Comparison of ENCODE assay signal across 18 mouse cellular contexts in the genomic region with DNA sequence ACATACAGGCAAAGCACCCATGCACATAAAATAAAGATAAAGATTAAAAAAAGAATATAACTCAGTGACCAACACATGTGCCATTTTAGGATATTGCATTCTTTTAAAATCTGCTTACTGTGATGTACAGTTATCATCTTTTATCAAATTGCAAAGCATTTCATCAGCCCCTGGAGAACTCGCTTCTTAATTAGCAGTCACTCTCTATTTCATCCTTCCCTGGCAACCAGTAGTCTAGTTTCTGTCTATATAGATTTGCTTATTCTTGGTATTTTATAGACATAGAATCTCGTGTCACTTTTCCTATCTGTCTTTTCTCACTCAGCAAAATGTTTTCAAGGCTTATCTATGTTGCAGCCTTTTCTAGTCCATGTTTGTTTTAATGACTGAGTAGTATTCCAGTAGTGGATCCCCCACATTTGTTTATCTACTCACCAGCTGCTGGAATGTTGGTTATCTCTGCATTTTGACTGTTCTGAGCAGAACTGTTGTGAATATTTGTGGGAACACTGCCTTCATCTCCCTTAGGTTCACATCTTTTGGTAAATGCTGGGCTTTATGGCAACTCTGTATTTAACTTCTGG. TPM values are rescaled to one million over a fixed set of nuclear protein-coding genes. Genes with fewer than 3 reads are reported as not detected.
DNase-seq lines count a peak whose midpoint lies in the region; ATAC-seq and TF ChIP-seq lines count a peak whose summit lies in the region.
"Had no signal": no experiment of that assay in that cellular context is flagged by ENCODE, and none has a peak within 500 bp of the region (broad histone marks: within the 10 kb centered on the region; RNA-seq: fewer than 3 reads in every experiment).

No protein-coding gene starts in this region.

- DNase-seq in G1E (ENCODE audit: low spot score): no peak
- DNase-seq in MEL (ENCODE audit: low read depth, low spot score): peak; percentile 51
- DNase-seq in embryo, embryonic 10.5 days (ENCODE audit: low spot score): no peak
- DNase-seq: adrenal gland, adult 2 months; adrenal gland, adult 8-10 months; adrenal gland, postnatal 10 days; adrenal gland, postnatal 14 days; adrenal gland, postnatal 25 days; adrenal gland, postnatal 36 days; B cell, adult 2 months; cerebellum, adult 11 months; cerebellum, adult 11-12 months; cerebellum, adult 18-20 months; cerebellum, adult 2 months; cerebellum, adult 8-10 months had no signal

- H3K4me3 ChIP-seq in G1E (ENCODE audit: low read depth, low read length) (no peak overlapping the region), MEL (ENCODE audit: control insufficient read depth in 1 of 2, insufficient read depth in 1 of 2, low read depth in 2 of 2, low read length in 2 of 2) (no peak overlapping the region)
- no peak overlapping the region for H3K4me3 ChIP-seq in midbrain, embryonic 15.5 days

- H3K79me2 ChIP-seq in MEL (ENCODE audit: control insufficient read depth, insufficient read depth, low read length, poor library complexity): no peaks in the 10 kb centered on the region

- peak overlapping the region; percentile 87 for H3K27ac ChIP-seq in MEL (ENCODE audit: control insufficient read depth, low read depth, low read length)
- H3K27ac ChIP-seq in midbrain, embryonic 15.5 days: no peak overlapping the region

- whole genome bisulfite sequencing in midbrain, embryonic 15.5 days: 90% methylated on average over 2 of the region's 2 CpGs

- H3K36me3 ChIP-seq in G1E (replicated peaks) (peaks cover 13% of the 10 kb centered on the region), MEL (ENCODE audit: control insufficient read depth in 1 of 2, insufficient read depth in 2 of 2, low read length in 2 of 2) (peaks cover 0 to 16% of the 10 kb centered on the region in 2 experiments; a peak in 2 of 4 replicates)
- H3K36me3 ChIP-seq in midbrain, embryonic 15.5 days (replicated peaks): no peaks in the 10 kb centered on the region

- H3K4me2 ChIP-seq in midbrain, embryonic 15.5 days: no peak overlapping the region

- H3K9me3 ChIP-seq in G1E (replicated peaks) (no peaks in the 10 kb centered on the region), MEL (replicated peaks; ENCODE audit: insufficient read depth, low read length) (no peaks in the 10 kb centered on the region)
- no peaks in the 10 kb centered on the region for H3K9me3 ChIP-seq in midbrain, embryonic 15.5 days

- peak; percentile 82 for ATAC-seq in G1E (ENCODE audit: extremely low read depth, insufficient number of reproducible peaks, low FRiP score, poor library complexity, severe bottlenecking)
- no peak for ATAC-seq in midbrain, embryonic 15.5 days (replicated peaks)
- ATAC-seq: Patski had no signal

- TF ChIP-seq POLR2A in MEL (IDR thresholded peaks at IDR 0.05; ENCODE audit: control insufficient read depth in 1 of 2, insufficient read depth in 1 of 2, low read depth in 1 of 2, low read length in 2 of 2, poor library complexity in 1 of 2): no peak

- H3K27me3 ChIP-seq in G1E (ENCODE audit: insufficient read depth, low read length) (no peaks in the 10 kb centered on the region), MEL (ENCODE audit: control insufficient read depth in 1 of 2, insufficient read depth in 2 of 2, low read length in 2 of 2) (no peaks in the 10 kb centered on the region)
- no peaks in the 10 kb centered on the region for H3K27me3 ChIP-seq in midbrain, embryonic 15.5 days (replicated peaks)
- H3K27me3 ChIP-seq: CH12.LX, Patski had no signal

- no peak for TF ChIP-seq RAD21 in MEL (IDR thresholded peaks at IDR 0.05; ENCODE audit: low read depth, low read length)

- peak overlapping the region; percentile 30; the same call in 1 of the 2 replicates for H3K9ac ChIP-seq in MEL (ENCODE audit: control insufficient read depth, low read depth, low read length, poor library complexity, severe bottlenecking)
- no peak overlapping the region for H3K9ac ChIP-seq in midbrain, embryonic 15.5 days

- TF ChIP-seq CTCF in G1E (IDR thresholded peaks at IDR 0.05; ENCODE audit: low read depth, low read length): no peak
- TF ChIP-seq CTCF in MEL (IDR thresholded peaks at IDR 0.05 in 2 of 3, conservative IDR thresholded peaks at IDR 0.05 in 1 of 3; ENCODE audit: control insufficient read depth in 1 of 3, insufficient read depth in 1 of 3, low read depth in 2 of 3, low read length in 3 of 3, poor library complexity in 1 of 3, severe bottlenecking in 1 of 3): no peak

- H3K4me1 ChIP-seq in G1E (ENCODE audit: insufficient read depth, low read depth, low read length): peaks cover 7% of the 10 kb centered on the region; the same call in 1 of the 2 replicates
- H3K4me1 ChIP-seq in MEL (ENCODE audit: control insufficient read depth in 1 of 2, insufficient read depth in 2 of 2, low read length in 2 of 2): peaks cover 7 to 11% of the 10 kb centered on the region in 2 experiments; a peak in 3 of 4 replicates
- H3K4me1 ChIP-seq in midbrain, embryonic 15.5 days: no peaks in the 10 kb centered on the region

- peak; percentile 36 to 63; a peak in 2 of 4 replicates for TF ChIP-seq EP300 in MEL (IDR thresholded peaks at IDR 0.05; ENCODE audit: low read depth in 1 of 2, low read length in 2 of 2)

TF ChIP-seq in MEL, 35 proteins besides CTCF, POLR2A, EP300 and RAD21:
- TF ChIP-seq ZC3H11A (IDR thresholded peaks at IDR 0.05; ENCODE audit: low read depth, low read length) (no peak), TCF12 (IDR thresholded peaks at IDR 0.05; ENCODE audit: low read depth, low read length) (peak; percentile 25; the same call in 1 of the 2 replicates), MEF2A (IDR thresholded peaks at IDR 0.05; ENCODE audit: extremely low read depth, insufficient replicate concordance, low read depth, low read length, poor library complexity, severe bottlenecking) (peak; percentile 28; the same call in 1 of the 2 replicates), MAZ (IDR thresholded peaks at IDR 0.05; ENCODE audit: low read depth, low read length) (no peak), USF1 (IDR thresholded peaks at IDR 0.05; ENCODE audit: low read depth, low read length) (no peak), BHLHE40 (IDR thresholded peaks at IDR 0.05; ENCODE audit: borderline replicate concordance, low read depth, low read length) (0 out of 2 replicates have a peak, but pooled peaks have one; percentile 22), ETS1 (IDR thresholded peaks at IDR 0.05; ENCODE audit: low read depth, low read length) (peak; percentile 72; the same call in 1 of the 2 replicates), KAT2A (conservative IDR thresholded peaks at IDR 0.05; ENCODE audit: low read depth, low read length) (no peak), TAL1 (IDR thresholded peaks at IDR 0.05; ENCODE audit: low read length) (0 out of 2 replicates have a peak, but pooled peaks have one; percentile 14), GATA1 (IDR thresholded peaks at IDR 0.05; ENCODE audit: low read depth, low read length) (peak; percentile 44)
TF ChIP-seq in MEL: peak in this region for 6.

RNA-seq across cellular contexts. Expression of a gene that starts 35.0 kb away (rescaled TPM):
- total RNA-seq in G1E (2014; fragmentation: Nextera tagmentation): 33.6 and 38.4 TPM in 2 replicates
- 28.4 and 30.4 TPM in 2 replicates for total RNA-seq in G1E (2017)
- 11.7 and 14.3 TPM in 2 replicates for polyA plus RNA-seq in G1E (2012)
- total RNA-seq in MEL (2012; rRNA removed): 26.0 and 28.4 TPM in 2 replicates
- 10 to 100 TPM in 1 of 2 experiments, not detected in 1; 42.7 TPM for polyA plus RNA-seq in MEL (2012; ENCODE audit: insufficient read depth in 1 of 2, insufficient read length in 2 of 2, low read depth in 1 of 2, low replicate concordance in 2 of 2, missing spikeins in 1 of 2)
- polyA plus RNA-seq in midbrain, embryonic 15.5 days (2015; fragmentation: Nextera tagmentation; extraction: Ambion mirVana): 45.6 and 51.3 TPM in 2 replicates
